Mouse (Mus musculus): Measurements from ENCODE around the gene Pus1.

DNA sequence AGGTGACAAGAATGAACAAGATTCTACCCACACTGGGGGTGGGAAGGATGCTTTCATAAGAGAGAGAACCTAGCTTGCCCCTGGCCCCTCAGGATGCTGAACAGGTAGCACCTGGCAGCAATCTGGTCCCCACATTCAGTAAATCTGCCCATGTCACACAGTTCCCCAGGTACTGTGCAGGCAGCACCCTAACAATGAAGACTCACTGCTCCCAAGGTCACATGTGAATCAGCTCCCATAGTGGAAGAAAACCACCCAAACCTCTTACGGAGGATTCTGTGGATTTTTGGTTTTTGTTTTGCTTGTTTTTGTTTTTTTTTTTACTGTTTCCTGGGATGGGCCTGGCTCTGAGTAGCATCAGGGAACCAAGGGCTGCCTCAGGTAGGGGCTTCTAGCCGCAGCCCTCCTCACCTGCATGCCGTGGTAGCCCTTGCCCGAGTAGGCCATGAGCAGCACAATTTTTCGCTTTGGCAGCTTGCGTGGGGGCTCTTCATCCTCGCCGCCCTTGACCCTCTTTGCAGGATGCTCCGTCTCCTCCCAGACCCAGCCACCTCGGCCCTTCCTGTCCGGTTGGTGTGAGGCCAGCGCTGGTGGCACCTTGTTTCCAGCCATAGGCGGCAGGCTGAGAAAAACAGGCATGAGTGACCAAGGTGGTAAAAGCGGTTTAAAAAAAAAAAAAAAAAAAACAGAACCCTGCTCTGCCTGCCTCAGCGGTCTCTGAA is 1.0 kb downstream of the Pus1 start:
- TF ChIP-seq EP300 (IDR thresholded peaks at IDR 0.05; ENCODE audit: low read depth) (no peak), CTCF (IDR thresholded peaks at IDR 0.05; ENCODE audit: low read depth) (no peak)

All from heart, postnatal 0 days (tissue).